Mouse (Mus musculus): ENCODE data around the gene Trmt61a.
"Not testable (repeated sequence)": the region's sequence is repeated elsewhere in the genome, so short reads cannot be mapped to it uniquely, and the experiment has no call there.

Trmt61a gene

DNA sequence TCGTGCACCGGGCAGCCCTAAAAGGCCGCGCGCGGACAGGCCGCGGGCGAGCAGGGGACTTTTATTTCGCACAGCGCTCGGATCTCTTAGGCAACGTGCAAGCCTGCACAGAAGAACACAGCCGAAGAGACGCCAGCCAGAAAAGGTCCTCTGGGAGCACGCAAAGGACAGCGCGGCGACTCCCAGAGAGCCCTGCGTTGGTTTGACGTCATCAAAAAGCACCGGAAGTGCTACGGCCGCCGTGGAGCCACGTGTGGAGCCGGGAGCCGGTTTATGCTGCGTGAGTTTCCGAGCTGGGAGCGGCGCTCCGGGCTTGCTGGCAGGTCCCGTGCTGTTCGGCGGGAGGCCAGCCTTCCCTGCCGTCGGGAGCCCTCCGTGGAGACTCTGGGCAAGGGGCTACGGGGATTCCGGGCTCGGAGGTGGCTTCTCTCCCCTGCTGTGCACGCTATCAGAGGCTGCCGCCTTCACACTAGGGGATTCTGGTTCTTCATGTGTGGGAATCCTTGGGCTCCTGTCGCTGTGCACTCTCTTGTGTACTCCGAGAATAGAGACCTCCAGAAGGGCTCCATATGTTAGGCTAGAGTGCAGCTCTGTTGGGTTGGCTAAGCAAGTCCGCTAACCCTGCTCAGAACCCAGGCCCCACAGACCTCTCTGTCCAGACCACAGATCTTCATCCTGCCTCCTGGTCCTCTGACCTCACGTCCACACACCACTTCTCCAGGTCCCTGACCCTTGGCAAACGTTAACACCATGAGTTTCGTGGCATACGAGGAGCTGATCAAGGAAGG lies at the start of gene Trmt61a:
Gene Trmt61a, plus strand, starts transcription at position 224 of the 788 bp plus-strand sequence.
- peak; percentile 90 for DNase-seq (ENCODE audit: low spot score)

DNA sequence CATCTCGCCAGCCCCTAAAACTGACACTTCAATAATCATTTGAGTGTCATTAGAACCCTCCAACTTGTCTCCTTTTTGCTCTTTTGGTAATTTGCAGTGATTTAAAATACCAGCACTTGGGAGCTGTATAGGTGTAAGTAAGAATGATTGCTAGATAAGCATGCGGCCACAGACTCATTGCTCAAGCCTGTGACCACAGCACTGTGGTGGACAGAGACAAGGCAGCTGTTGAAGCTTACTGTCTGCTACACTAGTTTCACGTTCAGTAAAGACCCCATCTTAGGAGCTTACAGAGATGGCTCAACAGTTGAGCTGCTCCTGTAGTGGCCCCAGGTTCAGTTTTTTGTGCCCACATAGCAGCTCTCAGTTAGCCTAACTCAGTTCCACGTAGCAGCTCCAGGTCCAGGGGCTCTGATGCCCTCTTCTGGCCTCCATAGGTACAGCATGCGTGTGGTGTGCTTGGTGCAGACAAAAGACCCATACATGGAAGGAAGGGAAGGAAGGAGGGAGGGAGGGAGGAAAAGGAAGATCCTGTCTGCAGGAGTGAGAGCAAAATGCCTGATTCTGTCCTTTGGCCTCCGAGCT lies 29.8 kb upstream of the Trmt61a start:
- DNase-seq (ENCODE audit: low spot score) = peak; percentile 33

DNA sequence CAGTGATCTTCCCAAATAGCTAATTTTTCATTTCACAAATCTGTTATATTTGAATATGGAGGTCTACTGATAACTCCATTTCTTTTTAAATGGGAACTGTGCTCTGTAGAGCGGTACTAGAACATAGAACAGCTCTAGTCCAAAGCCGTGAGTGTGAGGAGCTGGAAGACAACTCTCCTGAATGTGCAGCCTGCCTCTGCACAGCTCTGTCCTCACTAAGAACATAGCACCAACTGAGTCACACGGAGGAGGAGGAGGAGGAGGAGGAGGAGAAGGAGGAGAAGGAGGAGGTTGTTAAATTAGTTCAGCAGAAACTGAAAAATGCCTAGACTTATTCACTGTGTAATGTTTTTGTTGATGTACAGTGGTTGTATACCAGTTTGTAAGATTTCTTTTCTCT lies 25.0 kb upstream of the Trmt61a start:
- DNase-seq (ENCODE audit: low spot score) = no peak

DNA sequence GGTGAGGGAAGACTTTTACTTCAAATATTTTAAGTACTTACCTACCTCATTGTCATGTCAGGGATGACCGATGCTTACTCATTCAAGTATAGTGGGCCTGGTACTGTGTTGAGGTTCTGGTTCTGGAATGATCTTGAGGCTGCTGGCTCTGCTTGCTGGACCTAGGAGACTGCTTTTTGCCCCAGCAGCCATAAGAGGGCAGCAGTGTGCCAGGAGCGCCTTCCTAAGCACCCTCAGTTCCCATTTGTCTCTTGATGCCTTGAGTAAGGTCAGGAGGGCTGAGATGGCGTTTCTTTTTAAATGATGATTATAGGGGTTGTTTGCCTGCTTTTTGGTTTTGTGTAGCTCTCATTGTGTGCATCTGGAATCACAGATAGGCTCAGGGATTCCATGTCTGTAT lies 24.5 kb upstream of the Trmt61a start:
- peak; percentile 37 for DNase-seq (ENCODE audit: low spot score)

DNA sequence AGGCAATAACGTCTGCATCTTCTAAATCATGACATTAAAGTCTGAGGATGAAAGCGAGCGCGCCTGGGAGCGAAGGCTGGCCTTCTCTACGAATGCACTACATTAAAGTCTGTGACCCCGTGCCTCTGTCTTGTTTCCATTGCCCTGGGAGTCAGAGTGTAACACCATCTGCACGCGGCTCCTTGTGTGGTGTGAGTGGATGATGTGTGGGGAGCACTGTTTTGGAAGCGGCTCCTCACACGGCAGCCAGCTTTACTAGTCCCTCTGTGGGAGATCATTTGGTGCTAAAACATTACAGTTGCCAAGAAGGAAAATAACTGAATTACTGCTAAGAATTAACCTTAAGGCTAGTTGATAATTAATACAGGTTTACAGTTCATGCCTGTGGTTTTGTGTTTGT lies 22.2 kb upstream of the Trmt61a start:
- DNase-seq (ENCODE audit: low spot score) = no peak

DNA sequence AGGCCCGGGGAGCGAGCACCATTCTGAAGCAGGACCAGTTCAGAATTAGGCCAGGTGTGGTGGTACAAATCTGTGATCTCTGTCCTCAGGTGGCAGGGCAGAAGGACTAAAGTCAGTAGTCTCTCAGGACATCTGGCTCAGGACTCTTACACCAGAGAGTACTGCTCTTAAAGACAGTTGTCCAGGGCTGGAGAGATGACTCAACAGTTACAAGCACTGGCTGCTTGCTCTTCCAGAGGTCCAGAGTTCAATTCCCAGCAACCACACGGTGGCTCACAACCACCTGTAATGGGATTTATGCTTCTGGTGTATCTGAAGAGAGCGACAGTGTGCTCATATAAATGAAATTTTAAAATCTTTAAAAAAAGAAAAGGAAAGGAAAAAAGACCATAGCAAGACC lies 18.6 kb upstream of the Trmt61a start:
- DNase-seq (ENCODE audit: low spot score) = no peak

DNA sequence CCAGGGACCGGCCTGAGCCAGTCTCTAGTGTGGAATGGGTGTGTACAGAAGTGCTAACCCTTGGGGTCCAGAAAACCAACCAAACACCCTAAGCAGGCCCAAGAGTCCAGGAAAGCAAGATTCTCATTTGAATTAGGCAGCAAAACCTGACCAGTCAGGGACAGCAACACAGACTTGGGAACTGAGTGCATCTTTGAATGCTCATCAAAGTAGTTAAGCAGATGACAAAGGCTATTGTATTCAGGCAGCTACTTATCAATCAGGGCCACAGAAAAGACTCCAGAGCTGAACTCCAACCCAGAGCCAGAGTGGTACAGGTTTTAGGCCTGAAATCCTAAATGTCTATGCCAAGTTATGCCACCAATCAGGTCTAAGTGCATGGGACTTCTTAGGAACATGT lies 17.3 kb upstream of the Trmt61a start:
- DNase-seq (ENCODE audit: low spot score) = no peak

DNA sequence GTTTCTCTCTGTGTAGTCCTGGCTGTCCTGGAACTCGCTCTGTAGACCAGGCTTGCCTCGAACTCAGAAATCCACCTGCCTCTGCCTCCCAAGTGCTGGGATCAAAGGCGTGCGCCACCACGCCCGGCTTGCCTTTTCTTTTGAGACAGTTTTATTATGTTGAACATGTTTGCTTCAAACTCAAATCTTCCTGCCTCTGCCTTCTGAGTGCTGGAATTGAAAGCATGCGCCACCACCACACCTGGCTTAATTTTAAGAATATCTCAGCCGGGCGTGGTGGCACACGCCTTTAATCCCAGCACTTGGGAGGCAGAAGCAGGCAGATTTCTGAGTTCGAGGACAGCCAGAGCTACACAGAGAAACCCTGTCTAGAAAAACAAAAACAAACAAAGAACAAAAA lies 16.4 kb upstream of the Trmt61a start:
- DNase-seq (ENCODE audit: low spot score) = not testable (repeated sequence)

DNA sequence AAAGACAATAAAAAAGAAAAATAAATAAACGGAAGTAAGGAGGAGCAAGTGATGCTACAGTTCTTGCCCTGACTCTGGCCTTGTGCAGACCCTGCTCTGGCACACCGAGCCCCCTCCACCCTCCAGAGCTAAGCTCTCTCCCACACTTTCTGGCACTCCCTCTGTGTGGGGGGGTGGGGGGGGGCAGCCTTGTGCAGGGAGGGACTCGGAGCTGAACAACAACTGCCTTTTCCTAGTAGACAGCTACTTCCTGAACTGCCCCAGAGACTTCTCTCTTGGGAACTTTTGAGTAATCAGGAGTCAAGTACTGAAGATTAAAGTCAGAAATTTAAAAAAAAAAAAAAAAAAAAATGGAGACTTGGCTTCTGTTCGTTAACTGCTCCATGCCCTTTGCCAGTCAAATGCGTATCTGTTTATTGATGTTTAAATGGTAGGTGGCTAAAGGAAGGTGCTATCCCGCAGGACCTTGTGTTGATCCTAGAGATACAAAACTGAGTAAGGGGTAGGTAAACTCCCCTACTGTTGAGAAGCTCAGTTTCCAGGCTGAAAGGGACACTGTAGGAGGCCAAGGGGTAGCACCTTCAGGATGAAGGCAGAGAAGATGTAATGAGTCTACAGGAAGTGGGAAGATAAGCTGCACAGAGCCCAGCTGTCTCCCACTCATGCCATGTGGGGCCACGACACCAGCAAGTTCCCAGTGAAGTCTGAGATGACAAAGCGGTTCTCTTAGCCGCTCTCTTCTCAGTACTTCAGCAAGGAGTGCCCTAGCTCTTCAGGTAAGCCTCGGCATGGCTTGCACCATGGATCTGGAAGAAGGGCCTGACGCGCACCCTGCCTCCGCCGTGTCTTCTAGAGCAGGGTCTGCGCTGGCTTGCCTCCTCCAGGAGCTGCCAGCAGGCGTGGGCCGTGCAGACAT lies 14.4 kb upstream of the Trmt61a start:
- DNase-seq (ENCODE audit: low spot score) = no peak

DNA sequence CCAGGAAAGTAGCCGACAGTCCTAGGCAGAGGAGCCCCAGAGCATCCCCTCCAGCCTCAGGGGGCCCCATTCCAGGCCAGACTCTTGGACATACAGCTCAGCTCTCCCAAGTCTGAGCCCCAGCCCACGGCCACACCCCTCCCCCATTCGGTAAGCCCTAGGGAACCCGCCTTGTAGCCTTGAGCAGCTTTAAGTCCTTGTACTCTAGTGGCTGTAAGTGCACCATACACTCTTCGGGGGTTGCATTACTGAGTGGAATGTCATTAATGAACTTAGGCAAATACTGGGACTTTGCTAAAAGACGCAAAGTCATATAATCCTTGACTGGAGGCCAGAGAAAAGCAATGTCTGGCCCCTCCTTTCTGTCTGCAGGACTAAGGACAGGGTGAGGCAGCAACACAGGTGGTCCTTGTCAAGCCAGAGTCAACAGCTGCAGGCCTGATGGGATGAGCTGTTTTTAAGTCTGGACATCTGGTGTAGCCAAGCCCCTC lies 13.7 kb upstream of the Trmt61a start:
- DNase-seq (ENCODE audit: low spot score) = peak; percentile 9

DNA sequence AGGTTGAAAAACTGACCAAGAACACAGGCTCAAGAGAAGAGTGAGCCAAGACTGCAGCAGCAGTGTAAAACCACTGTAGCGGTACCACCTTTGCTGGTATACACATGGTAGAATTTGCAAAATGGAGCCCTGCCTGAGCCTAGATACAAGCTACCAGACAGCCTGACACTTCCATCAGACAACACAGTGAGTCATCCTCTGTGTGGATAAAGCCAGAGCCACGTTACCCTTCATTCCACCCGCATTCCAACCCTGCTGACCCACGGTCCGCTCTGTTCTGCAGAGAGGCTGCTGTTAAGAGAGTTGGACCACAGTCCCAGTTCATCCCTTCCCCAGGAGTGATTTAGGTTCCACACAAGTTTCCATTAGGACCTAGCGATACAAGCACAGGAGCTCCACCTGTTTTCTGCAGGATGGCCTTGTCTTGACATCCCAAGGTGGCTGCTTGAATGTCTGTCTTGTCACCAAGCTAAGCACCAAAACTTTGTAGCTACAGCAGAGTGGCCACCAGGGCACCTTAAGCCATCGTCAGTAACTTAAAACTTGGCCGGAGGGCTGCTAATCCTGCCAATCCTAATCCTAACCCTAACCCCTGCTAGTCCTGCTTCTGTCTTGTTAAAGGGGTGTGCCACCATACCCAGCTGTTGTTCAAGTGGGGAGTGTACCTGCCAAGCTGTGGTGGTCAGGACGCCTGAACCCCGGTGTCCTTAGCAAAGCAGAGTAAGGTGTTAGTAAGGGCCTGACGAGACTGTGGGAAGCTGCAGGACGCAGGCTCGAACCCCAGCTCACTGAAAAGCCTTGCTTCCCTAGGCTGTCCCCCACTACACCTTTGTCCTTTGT lies 12.6 kb upstream of the Trmt61a start:
- no peak for DNase-seq (ENCODE audit: low spot score)

DNA sequence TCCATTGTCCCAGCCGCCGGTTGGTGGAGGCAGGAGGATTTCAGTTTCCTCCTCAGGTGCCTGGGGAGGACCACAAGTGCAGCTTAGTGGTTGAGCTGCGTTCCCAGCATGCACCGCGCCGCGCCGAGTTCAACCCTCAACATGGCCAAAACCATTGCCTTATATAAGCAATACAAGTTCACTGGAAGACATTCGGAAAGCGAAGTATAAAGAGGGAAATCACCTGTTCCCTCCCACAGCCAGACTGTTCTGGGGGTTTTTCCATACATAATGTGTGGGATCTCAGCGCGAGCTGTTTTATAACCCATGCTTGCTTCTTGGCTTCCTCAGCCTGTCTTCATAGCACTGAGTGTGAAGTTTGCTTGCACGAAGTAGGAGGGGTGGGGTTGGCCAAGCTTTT lies 11.5 kb upstream of the Trmt61a start:
- no peak for DNase-seq (ENCODE audit: low spot score)

DNA sequence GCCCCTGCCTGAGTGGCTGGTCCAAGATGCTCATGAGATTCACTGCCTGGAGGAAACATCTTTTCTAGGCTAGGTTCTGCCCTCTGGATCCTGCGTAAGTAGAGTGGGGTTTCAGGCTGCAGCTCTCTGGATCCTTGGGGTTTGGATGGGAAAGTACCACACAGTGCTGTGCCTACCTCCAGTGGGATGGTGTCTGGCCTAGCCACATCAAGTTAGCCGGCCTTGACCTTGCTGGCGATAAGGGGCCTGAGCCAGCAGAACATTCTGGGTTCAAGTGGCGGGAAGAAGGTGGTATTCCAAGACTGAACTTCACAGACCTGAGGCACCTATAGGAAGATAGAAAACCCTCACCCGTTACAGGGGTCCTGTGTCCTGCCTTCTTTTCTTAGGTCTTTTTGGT lies 10.5 kb upstream of the Trmt61a start:
- DNase-seq (ENCODE audit: low spot score) = no peak

DNA sequence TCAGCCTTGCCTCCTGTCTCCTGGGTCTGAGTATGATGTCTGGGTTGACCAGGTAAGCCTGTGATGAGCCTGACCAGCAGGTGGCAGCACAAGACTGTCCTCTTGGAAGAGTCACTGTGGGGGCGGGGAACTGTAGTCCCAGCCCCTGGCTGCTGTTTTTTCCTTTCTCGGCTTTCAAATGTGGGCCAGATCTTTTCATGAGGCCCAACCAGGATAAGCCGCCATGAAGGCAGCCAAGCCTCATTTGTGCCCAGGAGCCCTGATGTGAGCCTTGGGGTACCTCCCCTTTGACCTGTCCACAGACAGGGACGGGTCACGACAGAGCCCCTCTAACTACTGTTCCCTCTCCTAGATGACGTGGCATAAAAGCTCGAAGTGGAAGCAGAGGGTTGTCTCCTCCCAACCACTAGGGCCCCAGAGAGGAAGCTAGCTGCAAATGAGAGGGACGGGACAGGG lies 9.4 kb upstream of the Trmt61a start:
- DNase-seq (ENCODE audit: low spot score) = peak; percentile 85

DNA sequence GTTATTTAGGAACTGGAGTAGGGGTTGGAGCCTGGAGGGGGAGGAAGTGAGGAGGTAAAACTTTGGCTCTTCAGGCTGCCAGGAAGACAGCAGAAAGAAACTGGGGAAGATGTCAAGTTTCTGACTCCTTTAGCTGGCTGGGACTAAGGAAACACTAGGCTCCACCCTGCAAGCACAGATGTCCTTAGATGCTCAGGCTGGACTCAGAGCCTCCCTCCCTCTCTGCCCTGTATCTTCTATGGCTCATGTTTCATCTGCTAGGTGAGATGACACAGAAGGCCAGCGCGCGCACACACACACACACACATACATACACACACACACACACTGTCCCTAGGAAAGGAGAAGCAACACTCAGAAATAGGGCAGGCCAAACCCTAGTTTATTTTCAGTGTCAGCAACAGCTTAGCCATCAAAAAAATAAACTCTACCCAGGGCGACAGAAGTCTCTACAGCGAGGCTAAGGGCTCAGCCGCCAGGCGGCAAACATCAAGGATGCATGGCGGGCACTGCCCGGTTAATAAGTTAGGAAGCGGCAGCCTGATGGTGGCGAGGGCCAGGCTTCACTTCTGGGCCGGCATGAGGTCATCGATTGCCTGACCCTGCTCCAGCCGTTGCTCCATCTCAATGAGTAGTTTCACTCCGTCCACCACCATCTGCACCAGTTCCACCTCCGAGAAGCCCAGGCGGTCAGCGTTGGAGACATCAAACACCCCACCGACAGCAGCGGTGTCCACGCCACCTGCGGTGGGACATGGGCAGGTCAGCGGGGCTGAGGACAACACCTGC lies 8.7 kb upstream of the Trmt61a start:
- DNase-seq (ENCODE audit: low spot score) = no peak

DNA sequence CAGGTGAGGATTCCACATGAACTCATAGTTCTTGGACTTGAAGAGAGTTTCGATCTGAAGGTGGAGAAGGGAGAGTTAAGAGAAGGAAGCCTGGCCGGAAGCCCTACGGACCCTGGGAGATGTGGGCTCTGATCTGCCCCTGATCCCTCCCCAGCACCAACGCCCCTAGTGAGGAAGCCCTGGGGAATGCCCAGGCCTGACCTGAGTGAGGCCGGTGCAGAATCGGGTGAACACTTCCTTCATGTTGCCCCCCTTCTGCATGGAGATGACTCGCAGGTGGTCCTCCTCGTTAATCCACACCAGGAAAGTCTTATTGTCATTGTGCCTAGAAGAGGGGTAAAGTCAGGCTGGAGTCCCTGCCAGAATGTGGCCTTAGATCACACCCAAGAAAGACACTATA lies 7.9 kb upstream of the Trmt61a start:
- no peak for DNase-seq (ENCODE audit: low spot score)

DNA sequence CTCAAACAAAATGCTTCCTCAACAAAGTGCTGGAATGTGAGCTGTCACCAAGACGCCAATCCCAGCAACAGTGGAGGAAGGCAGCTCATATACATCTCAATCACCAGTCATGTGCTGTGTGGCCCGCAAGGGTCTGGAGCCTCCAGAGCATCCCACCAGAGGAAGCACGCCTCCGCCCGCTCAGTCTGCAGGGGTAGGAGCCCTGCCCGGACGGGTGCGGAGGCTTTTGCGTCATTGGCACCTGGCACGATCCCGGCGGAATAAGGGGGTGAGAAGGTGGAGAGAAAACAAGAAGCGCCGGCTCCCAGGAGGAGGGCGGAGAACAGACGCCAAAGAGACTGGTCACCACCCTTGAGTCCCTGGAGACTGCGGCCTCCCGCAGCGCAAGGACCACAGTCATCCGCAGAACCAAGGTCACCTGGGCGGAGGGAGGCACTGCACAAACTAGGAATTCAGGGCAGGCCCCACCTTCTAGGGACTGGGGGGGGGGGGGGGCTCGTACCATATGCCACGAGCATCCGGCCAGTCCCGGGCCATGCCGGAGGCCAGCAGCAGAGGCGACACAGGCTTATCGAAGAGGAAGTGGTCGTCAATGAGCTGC lies 7.4 kb upstream of the Trmt61a start:
- DNase-seq (ENCODE audit: low spot score) = peak; percentile 68

DNA sequence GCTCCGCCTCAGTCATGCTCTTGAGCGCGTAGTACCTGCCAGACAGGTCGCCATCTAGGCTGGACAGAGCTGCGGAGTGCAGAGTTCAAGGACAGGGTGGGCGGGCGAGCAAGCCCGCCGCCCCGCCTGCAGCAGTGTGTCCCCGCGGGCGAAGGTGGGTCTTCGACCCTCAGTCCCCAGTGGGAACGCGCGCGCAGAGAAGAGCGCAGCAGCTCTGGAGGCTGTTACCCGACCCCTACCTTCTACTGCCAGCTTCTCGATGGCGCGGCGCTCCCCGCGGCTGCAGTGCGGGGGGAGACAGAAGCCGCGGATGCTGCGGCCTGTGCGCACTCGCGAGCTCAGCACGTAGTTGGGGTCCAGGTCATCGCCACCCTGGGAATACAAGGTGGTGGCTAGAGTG lies 6.9 kb upstream of the Trmt61a start:
- no peak for DNase-seq (ENCODE audit: low spot score)

DNA sequence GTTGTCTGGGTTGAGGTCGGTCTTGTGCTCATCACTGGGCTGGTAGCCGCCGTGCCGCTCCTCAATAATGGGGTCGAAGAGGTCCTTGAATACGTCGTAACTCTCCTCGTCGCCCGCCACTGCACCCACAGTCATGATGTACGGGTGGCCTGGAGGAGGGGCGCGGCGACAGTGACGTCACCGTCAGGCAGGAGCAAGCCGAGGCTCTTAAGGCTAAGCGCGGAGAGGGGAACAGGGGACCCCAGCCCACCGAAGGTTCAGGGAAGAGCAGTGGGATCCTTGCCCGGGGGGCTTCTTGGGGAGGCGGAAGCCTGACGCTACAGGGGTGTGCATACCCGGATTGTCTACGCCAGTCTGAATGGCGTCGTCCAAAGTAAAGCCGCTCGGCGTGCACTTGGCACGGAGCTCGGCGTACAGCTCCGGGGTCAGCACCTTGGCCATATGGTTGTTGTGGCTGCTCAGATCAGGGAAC lies 6.4 kb upstream of the Trmt61a start:
- peak; percentile 32 for DNase-seq (ENCODE audit: low spot score)

DNA sequence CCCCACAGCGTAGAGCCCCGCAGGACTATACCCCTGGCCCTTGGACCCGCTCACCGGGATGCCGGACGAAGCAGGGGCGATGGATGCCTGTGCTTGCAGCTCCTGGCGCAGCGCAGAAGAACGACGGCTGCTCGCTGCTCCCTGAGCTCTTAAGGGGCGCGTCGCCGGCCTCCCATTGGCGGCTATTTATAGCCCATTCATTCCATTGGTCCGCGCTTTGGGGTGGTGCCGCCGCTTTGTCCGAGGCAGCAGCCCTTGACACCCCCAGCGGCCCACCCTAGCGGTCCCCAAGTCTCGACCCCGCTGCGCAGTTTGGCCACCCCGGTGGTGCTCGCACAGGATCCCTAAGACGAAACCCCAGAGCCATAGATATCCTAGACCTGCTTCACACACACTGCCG lies 5.7 kb upstream of the Trmt61a start, which contains the start of gene Ckb:
Gene Ckb, minus strand, starts transcription at position 163 of the 400 bp plus-strand sequence.
- peak; percentile 57 for DNase-seq (ENCODE audit: low spot score)
